Mouse (Mus musculus): ENCODE data around the gene Hmgcr.
"Not testable (repeated sequence)": the region's sequence is repeated elsewhere in the genome, so short reads cannot be mapped to it uniquely, and the experiment has no call there.

Gene Hmgcr

GRCm38 (mm10) chr13:96671078-96671905 lies 556 bp upstream of the Hmgcr start:
- DNase-seq (ENCODE audit: low read depth in 1 of 2, low spot score in 2 of 2), result no peak

- no peak for DNase-seq (ENCODE audit: low read depth in 1 of 2, low spot score in 2 of 2)
Measured at GRCm38 (mm10) chr13:96670019-96670405, 724 bp downstream of the Hmgcr start.

- DNase-seq (ENCODE audit: low read depth in 1 of 2, low spot score in 2 of 2), result no peak
Measured at GRCm38 (mm10) chr13:96664419-96664974, 6.2 kb downstream of the Hmgcr start.

- not testable (repeated sequence) for DNase-seq (ENCODE audit: low read depth in 1 of 2, low spot score in 2 of 2)
Measured at GRCm38 (mm10) chr13:96663120-96663519, 7.6 kb downstream of the Hmgcr start.

GRCm38 (mm10) chr13:96660095-96660860 lies 10.5 kb downstream of the Hmgcr start:
- DNase-seq (ENCODE audit: low read depth in 1 of 2, low spot score in 2 of 2), result no peak

GRCm38 (mm10) chr13:96658936-96659335 lies 11.8 kb downstream of the Hmgcr start:
- DNase-seq (ENCODE audit: low read depth in 1 of 2, low spot score in 2 of 2), result no peak

GRCm38 (mm10) chr13:96656673-96657072 lies 14.1 kb downstream of the Hmgcr start:
- no peak for DNase-seq (ENCODE audit: low read depth in 1 of 2, low spot score in 2 of 2)

- no peak for DNase-seq (ENCODE audit: low read depth in 1 of 2, low spot score in 2 of 2)
Measured at GRCm38 (mm10) chr13:96653041-96653440, 17.7 kb downstream of the Hmgcr start.

GRCm38 (mm10) chr13:96645822-96646221 lies 24.9 kb downstream of the Hmgcr start:
- no peak for DNase-seq (ENCODE audit: low read depth in 1 of 2, low spot score in 2 of 2)

GRCm38 (mm10) chr13:96644168-96644567 lies 26.6 kb downstream of the Hmgcr start:
- no peak for DNase-seq (ENCODE audit: low read depth in 1 of 2, low spot score in 2 of 2)

- DNase-seq (ENCODE audit: low read depth in 1 of 2, low spot score in 2 of 2), result no peak
Measured at GRCm38 (mm10) chr13:96630396-96630795, 40.3 kb downstream of the Hmgcr start.

GRCm38 (mm10) chr13:96620891-96621290 lies 49.8 kb downstream of the Hmgcr start:
- DNase-seq (ENCODE audit: low read depth in 1 of 2, low spot score in 2 of 2), result no peak

- no peak for DNase-seq (ENCODE audit: low read depth in 1 of 2, low spot score in 2 of 2)
Measured at GRCm38 (mm10) chr13:96614615-96615014, 56.1 kb downstream of the Hmgcr start.

GRCm38 (mm10) chr13:96604242-96604641 lies 66.5 kb downstream of the Hmgcr start:
- no peak for DNase-seq (ENCODE audit: low read depth in 1 of 2, low spot score in 2 of 2)

- no peak for DNase-seq (ENCODE audit: low read depth in 1 of 2, low spot score in 2 of 2)
Measured at GRCm38 (mm10) chr13:96599182-96599581, 71.6 kb downstream of the Hmgcr start.
